Mouse (Mus musculus) liver, embryonic 16.5 days (tissue): ENCODE data around the gene Syt17. TPM values are rescaled to one million over a fixed set of nuclear protein-coding genes. Genes with fewer than 3 reads are reported as not detected.

Source experiments
- ATAC-seq: fragments of 200-750 bp; cut with Nextera tagmentation; 2 replicates; pipeline ENCODE4 v1.8.0; 2017; ENCODE audit warnings: low read depth, mild to moderate bottlenecking, moderate number of reproducible peaks, moderate library complexity
- H3K27ac ChIP-seq: fragments of 300-500 bp; sonication (generic); 2 replicates; pipeline ENCODE4 v1.5.1; 2014; ENCODE audit warnings: mild to moderate bottlenecking, low read length
- H3K27me3 ChIP-seq: fragments of 300-500 bp; sonication (generic); 2 replicates; pipeline ENCODE4 v1.6.1; 2014; ENCODE audit warnings: low read depth, low read length, mixed read lengths; ENCODE audit not compliant: control insufficient read depth, insufficient read depth
- H3K36me3 ChIP-seq: fragments of 300-500 bp; sonication (generic); 2 replicates; pipeline ENCODE4 v1.6.1; 2014; ENCODE audit warnings: mild to moderate bottlenecking; ENCODE audit not compliant: control insufficient read depth, insufficient read depth
- H3K4me1 ChIP-seq: fragments of 300-500 bp; sonication (generic); 2 replicates; pipeline ENCODE4 v1.6.1; 2014; ENCODE audit warnings: low read depth, low read length, mixed read lengths; ENCODE audit not compliant: control insufficient read depth
- H3K4me2 ChIP-seq: fragments of 300-500 bp; sonication (generic); 2 replicates; pipeline ENCODE4 v1.6.1; 2014; ENCODE audit warnings: low read depth, low read length, mixed read lengths
- H3K4me3 ChIP-seq: fragments of 300-500 bp; sonication (generic); 2 replicates; pipeline ENCODE4 v1.5.1; 2014; ENCODE audit warnings: low read depth, mild to moderate bottlenecking, low read length
- H3K9ac ChIP-seq: fragments of 300-500 bp; sonication (generic); 2 replicates; pipeline ENCODE4 v1.6.1; 2014; ENCODE audit warnings: low read depth, low read length
- H3K9me3 ChIP-seq: fragments of 300-500 bp; sonication (generic); replicated peaks from 2 replicates; pipeline ENCODE4 v1.6.1; 2016; ENCODE audit warnings: low read length; ENCODE audit not compliant: control insufficient read depth
- WGBS: fragments of 180-500 bp; shearing (Covaris S2); extraction: QIAGEN DNeasy Blood & Tissue Kit; methylation state at CpG from one replicate; pipeline ENCODE4 v1.1.7; 2014; ENCODE audit not compliant: insufficient replicate concordance; 5-methylcytosine and 5-hydroxymethylcytosine counted together
- polyA plus RNA-seq: library from polyadenylated mRNA; unstranded; fragments of >200 nt; fragmentation: Nextera tagmentation; extraction: Ambion mirVana; gene quantifications from 2 replicates; pipeline ENCODE4 v1.2.1, GENCODE M21; 2015

Gene Syt17
- polyA plus RNA-seq = 0.23 and 0.24 TPM in 2 replicates

DNA sequence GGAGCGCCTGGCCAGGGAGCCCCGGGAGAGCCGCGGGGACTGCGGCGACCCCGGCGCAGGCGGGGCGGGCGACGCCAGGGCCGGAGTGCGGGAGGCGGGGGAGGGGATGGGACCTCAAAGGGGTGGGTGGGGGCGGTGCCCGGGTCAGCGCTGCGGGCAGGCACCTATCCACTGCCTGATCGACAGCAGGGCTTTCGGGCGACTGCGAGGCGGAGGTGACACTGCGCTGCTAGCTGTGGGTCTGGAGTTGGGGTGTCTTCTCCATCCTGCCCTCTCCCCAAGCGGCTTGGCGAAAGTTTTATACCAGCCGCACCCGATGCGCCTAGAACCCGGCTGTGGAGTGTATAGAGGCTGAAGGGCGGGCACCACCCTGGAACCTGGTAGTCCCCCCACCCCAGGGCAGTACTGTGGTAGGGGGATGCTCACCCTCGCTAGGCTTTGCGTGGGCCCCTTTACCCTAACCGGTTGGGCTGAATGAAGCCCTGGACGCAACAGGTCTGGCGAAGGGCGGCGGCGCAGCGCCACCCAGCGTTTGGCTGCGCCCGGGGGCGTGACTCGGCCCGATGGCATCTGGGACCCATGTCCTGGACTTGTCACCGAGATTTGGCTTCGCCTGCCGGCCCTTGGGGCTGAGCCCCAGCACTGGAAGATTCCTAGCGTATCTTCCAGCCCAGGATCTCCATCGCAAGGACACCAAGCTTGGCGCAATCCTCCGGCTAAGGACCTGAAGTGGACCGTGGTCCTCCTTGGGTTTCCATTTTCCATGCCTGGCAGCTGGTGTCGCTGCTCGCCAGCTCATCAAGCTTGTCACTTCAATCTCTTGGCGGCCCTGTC is at the start of gene Syt17:
TSS of gene Syt17 (minus strand) at position 89 of the 834 bp plus-strand sequence.
- Histone ChIP-seq H3K36me3 (no peaks in the 10 kb centered on the region), H3K9ac (no peak within 1 kb of the TSS; the same call in 1 of the 2 replicates), H3K4me3 (peak within 1 kb of the TSS; percentile 56), H3K4me2 (peak within 1 kb of the TSS; percentile 72), H3K27ac (no peak within 1 kb of the TSS), H3K4me1 (no peaks in the 10 kb centered on the region), H3K9me3 (no peaks in the 10 kb centered on the region), H3K27me3 (peaks cover 30% of the 10 kb centered on the region)
- under 1% methylated on average over 54 of the region's 58 CpGs for WGBS
- ATAC-seq = no peak

DNA sequence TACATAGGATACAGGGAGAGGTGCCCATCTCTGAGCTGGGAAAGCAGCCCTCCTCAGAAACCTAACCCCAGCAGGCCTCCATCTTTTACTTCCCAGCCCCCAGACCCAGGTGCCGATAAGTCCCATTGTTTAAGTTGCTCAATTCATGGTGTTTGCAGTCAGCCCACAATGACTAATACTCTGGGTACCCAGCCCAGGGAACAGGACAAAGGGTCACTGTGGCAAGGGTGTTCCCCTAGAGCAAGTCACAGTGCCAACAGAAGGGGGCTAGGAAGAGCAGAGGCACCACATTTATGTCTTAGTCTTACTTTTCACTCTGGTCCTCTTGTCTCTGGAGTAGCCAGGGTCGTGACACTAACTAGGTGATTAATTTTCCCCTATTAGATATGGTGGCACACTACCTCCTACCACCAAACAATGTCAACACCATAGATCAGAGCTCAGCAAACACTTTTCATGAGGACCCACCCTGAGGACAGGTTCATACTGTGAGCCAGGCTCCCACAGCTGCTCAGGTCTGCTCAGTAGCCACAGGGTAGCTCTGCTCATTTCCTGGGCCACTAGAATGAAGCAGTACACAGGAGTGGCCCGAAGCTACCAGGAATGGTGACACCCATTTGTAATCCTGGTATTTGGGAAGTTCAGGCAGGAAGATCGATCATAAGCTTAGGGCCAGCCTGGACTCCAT is 47.0 kb upstream of the Syt17 start:
- ATAC-seq = no peak
- Histone ChIP-seq H3K36me3 (no peaks in the 10 kb centered on the region), H3K27ac (no peak overlapping the region), H3K9me3 (no peaks in the 10 kb centered on the region), H3K9ac (no peak overlapping the region), H3K27me3 (peaks cover 14% of the 10 kb centered on the region), H3K4me3 (no peak overlapping the region), H3K4me1 (no peaks in the 10 kb centered on the region), H3K4me2 (no peak overlapping the region)
- 57% methylated on average over 4 of the region's 4 CpGs for WGBS

DNA sequence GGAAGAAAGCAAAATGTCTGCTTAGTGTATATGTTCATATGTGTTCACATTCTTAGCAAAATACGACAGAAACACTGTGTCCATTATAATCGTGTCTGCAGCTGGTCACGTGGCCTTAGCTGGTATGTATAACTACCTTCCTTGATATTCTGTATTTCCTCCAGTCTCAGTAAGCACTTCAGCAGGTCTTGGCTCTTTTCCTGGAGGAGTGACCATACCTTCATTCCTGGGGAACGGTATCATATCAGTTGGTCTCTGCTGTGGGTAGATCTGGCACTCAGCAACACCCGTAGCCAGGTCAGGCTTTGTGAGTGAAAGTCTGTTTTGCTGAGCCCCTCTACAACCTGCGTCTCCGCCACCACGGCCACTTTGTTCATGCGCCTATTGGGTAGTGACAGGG is 45.9 kb upstream of the Syt17 start:
- Histone ChIP-seq H3K27me3 (peaks cover 14% of the 10 kb centered on the region), H3K4me1 (peaks cover 4% of the 10 kb centered on the region; the same call in 1 of the 2 replicates), H3K9me3 (no peaks in the 10 kb centered on the region), H3K4me2 (no peak overlapping the region), H3K4me3 (no peak overlapping the region), H3K27ac (no peak overlapping the region), H3K9ac (no peak overlapping the region), H3K36me3 (no peaks in the 10 kb centered on the region)
- ATAC-seq = no peak
- 68% methylated on average over 9 of the region's 9 CpGs for WGBS

DNA sequence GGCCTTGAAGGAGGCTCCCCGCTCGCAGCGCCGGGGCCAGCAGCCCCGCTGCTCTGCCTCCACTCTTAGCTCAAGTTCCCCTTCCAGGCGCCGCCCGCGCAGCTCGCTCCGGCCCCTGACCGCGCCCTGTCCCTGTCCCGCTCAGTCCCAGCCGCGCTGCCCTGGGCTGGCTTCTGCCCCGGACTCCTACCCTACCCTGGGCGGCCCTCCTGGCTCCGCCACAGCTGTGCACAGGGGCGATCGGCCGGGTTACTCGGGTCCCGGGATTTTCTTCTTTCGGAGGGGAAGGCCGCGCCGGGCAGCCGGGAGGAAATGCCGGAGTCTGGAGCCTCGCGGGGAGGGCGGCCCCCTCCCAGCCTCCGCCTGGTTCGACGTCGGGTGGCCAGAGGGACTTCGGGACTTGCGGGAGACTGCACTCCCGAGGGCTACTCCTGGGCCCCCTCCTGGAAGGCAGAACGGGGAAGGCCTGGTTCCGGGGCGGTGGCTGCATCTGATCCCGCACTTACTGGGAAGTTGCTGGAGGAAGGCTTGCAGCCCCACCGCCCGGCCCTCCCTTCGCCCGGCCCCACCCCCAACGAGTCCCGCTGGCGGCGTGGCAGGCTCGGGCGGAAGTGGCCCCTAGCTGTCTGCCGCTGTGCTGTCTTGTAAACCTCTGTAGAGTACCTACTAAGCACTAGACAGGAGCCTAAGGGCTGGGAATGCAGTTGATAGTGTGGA is 43.6 kb upstream of the Syt17 start, which contains the start of gene Itpripl2:
TSS of gene Itpripl2 (minus strand) at position 545 of the 717 bp plus-strand sequence.
- peak within 1 kb of the TSS; percentile 81 for H3K27ac ChIP-seq

DNA sequence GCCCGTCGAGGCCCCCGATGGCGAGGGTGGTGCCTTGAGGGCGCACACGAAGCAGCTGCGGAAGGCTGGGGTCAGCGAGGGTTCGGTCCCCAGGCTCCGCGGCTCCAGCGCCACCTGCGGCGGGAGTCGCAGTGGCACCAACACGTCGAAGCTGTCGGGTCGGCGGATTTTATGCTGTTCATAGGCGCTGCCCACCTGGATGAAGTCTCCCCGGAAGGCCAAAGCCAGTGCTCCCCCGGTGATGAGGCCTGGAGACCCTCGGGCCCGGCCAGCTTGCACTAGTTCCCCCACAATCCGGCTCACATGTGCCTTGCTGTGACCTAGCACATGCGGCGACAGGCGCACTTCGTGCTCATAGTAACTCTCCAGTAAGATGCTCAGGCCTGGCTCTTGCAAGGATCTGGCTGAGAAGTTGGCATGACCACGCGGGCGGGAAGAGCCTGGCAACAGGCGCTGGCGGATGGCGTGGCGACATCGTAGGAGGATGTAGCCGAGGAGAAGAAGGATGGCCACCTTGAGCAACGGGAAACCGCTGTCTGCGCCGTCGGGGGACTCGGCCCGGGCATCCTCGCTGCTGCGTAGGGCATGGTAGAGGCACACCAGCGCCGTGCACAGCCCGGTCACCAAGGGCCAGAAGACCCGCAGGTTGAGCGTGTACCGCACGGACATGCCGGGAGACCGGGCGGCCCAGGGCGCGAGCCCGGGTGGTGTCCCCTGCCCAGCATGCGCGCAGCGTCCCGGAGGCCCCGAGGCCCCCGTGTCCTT is 42.8 kb upstream of the Syt17 start:
- Histone ChIP-seq H3K36me3 (no peaks in the 10 kb centered on the region), H3K4me2 (peak overlapping the region; percentile 58), H3K27ac (peak overlapping the region; percentile 81), H3K4me1 (peaks cover 4% of the 10 kb centered on the region), H3K4me3 (peak overlapping the region; percentile 68), H3K9ac (peak overlapping the region; percentile 74), H3K27me3 (peaks cover 14% of the 10 kb centered on the region), H3K9me3 (no peaks in the 10 kb centered on the region)
- ATAC-seq = peak; percentile 17
- WGBS = 11% methylated on average over 66 of the region's 67 CpGs

More for the DNA sequence above, 43.6 kb upstream of the Syt17 start, which contains the start of gene Itpripl2:
- H3K4me2 ChIP-seq = peak within 1 kb of the TSS; percentile 58
- H3K4me3 ChIP-seq = peak within 1 kb of the TSS; percentile 68
- H3K9me3 ChIP-seq = no peaks in the 10 kb centered on the region
- H3K4me1 ChIP-seq = peaks cover 4% of the 10 kb centered on the region
- peak within 1 kb of the TSS; percentile 74 for H3K9ac ChIP-seq
- WGBS = under 1% methylated on average over 50 of the region's 55 CpGs
- peaks cover 14% of the 10 kb centered on the region for H3K27me3 ChIP-seq
- no peaks in the 10 kb centered on the region for H3K36me3 ChIP-seq
- ATAC-seq = peak; percentile 74

DNA sequence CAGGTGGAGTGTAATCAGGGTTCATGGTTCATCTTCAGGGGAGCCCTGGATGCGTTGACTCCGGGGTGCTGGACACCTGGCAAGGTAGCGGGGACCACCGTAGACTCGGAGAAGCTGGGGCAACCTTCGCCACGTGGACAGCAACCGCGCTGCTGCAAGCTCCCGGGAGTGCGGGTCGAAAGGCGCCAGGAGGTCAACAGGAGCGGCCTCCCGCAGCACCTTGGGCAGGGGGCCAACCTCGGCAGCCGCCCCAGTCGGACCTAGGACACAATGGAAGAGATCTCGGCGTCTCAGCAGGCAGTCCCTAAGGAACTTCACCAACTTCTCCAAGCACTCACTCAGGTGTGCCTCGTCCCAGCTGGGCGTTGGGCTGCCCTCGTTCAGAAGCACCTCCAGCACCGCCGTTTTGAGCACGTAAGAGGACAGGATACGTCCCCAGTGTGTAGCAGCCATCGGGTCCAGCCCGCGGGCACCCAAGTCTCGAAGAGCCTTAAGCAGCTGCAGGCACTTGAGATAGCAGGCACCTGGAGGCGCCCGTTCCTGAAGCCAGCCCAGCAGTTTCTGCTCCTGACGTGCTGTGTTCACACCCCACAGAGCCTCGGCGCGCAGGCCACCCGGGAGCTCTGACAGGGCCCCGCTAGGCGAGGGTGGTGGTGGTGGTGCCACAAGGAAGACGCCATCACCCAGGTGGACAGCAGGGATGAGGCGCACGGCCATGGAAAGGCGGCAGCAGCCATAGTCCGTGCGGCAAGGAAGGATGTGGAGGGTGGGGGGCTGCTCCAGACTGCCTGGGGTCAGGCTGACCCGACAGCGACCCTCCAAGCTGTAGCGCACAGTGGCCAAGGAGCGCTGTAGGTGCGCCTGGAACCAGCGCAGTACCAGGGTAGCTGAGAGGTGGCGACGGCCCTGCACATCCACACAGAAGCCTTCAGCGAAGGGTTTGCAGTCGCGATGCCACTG is 42.0 kb upstream of the Syt17 start:
- ATAC-seq = no peak
- H3K4me3 ChIP-seq = peak overlapping the region; percentile 68; the same call in 1 of the 2 replicates
- no peaks in the 10 kb centered on the region for H3K9me3 ChIP-seq
- no peaks in the 10 kb centered on the region for H3K36me3 ChIP-seq
- WGBS = 68% methylated on average over 57 of the region's 57 CpGs
- H3K9ac ChIP-seq = no peak overlapping the region
- no peak overlapping the region for H3K27ac ChIP-seq
- H3K27me3 ChIP-seq = peaks cover 14% of the 10 kb centered on the region
- H3K4me1 ChIP-seq = peaks cover 4% of the 10 kb centered on the region
- peak overlapping the region; percentile 58 for H3K4me2 ChIP-seq

DNA sequence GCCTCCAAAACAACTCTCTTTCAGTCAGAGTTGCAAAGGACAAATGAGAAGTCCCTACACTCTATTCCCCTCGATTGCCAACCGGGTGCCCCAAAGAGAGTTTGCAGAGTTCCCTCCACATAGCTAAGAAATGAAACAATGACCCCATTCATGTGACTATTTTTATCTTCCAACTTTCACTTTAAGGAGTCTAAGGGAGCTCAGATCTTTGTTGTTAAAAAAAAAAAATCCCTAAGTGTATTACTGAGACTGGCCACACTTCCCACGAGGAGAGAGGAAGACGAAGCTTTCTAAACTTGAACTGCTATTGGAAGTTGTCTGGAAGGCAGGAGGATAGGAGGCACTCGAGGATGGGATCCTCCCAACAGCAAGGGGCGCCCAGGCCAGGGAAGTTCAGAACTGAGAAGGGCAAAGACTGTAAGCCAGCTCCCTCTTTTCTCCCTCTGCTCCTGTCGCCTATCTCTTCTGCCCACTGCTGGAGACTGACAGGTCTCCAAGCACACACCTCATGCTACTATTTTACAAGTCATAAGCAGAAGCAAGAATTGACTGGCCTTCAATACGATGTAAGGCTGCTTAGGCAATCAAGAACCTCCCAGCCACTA is 40.1 kb upstream of the Syt17 start:
- Histone ChIP-seq H3K4me2 (no peak overlapping the region), H3K4me1 (peaks cover 4% of the 10 kb centered on the region), H3K9ac (no peak overlapping the region), H3K36me3 (no peaks in the 10 kb centered on the region), H3K27me3 (peaks cover 14% of the 10 kb centered on the region), H3K9me3 (no peaks in the 10 kb centered on the region), H3K27ac (no peak overlapping the region), H3K4me3 (no peak overlapping the region; the same call in 1 of the 2 replicates)
- WGBS = 42% methylated on average over 8 of the region's 8 CpGs
- ATAC-seq = no peak
